Mouse (Mus musculus) G1E (cell line): ENCODE results near the gene Dusp5.

Experiments
- CTCF ChIP-seq: IDR thresholded peaks from 2 replicates; pipeline ENCODE4 v1.5.1; 2012; ENCODE audit warnings: low read depth, low read length, inconsistent platforms, mixed read lengths
- GATA1 ChIP-seq: IDR thresholded peaks from 2 replicates; pipeline ENCODE4 v1.6.1; 2012; ENCODE audit warnings: borderline replicate concordance, low read length, inconsistent platforms, mixed read lengths
- GATA2 ChIP-seq: IDR thresholded peaks from 2 replicates; pipeline ENCODE4 v1.6.1; 2012; ENCODE audit warnings: low read depth, low read length, inconsistent platforms, borderline replicate concordance
- POLR2AphosphoS5 ChIP-seq: IDR thresholded peaks from 2 replicates; pipeline ENCODE4 v1.6.1; 2012; ENCODE audit warnings: low read depth, low read length, inconsistent platforms; ENCODE audit not compliant: insufficient replicate concordance
- TAL1 ChIP-seq: conservative IDR thresholded peaks from 2 replicates; pipeline ENCODE4 v1.6.1; 2012; ENCODE audit warnings: low read depth, low read length, inconsistent platforms, mixed read lengths

- TF ChIP-seq CTCF (no peak), TAL1 (no peak), GATA1 (no peak), GATA2 (no peak), POLR2AphosphoS5 (no peak)
Measured at GRCm38 (mm10) chr19:53550972-53551371, 22.1 kb downstream of the Dusp5 start.
